ENCODE assay signal across 9 mouse cellular contexts in the genomic region with DNA sequence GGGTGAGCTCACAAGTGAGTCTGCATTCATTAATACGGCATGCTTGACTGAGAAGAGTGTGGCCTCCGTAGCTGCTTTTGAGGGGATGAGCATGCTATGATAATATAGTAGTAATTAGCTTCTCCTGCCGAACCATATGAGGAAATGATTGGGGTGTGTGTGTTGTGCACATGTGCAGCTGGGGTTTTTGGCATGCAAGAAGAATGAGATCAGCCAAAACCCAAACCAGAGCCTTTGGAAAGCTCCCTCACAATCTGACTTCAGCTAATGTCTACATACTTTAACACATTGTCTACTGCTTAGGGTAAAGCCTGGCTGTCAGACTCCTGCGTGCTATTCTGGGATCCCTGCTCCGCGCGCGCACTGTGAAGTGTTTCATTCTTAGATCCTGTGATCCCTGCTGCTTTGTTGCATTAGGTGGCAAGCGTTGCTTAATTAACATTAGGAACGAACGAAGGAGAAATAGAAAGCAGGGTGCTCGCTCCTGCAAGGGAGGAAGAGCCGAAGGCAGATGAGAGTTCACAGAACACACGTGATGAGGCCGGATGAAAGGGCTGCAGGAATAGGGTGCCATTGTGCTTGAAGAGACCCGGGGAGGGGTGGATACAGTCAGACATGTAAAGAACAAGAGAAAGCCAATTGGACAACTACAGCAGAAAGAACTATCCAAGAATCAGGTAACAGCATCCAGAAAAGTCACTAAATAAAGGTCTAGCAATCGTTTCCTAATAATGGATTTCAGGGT.
DNase-seq lines count a peak whose midpoint lies in the region; ATAC-seq lines count a peak whose summit lies in the region.
"Had no signal": no experiment of that assay in that cellular context is flagged by ENCODE, and none has a peak within 500 bp of the region (broad histone marks: within the 10 kb centered on the region; RNA-seq: fewer than 3 reads in every experiment).

No protein-coding gene starts in this region.

- DNase-seq in kidney, postnatal 10 days, result peak; percentile 27
- peak; percentile 89 for DNase-seq in embryonic facial prominence, embryonic 14.5 days (ENCODE audit: low spot score)
- DNase-seq in urinary bladder, adult 2 months (ENCODE audit: low spot score), result no peak
- no peak for DNase-seq in kidney, postnatal 14 days

- H3K36me3 ChIP-seq in kidney, embryonic 16.5 days (ENCODE audit: insufficient read depth, low read length), result no peaks in the 10 kb centered on the region
- no peaks in the 10 kb centered on the region for H3K36me3 ChIP-seq in embryonic facial prominence, embryonic 14.5 days (ENCODE audit: control insufficient read depth, insufficient read depth, low read length)
- H3K36me3 ChIP-seq in heart, embryonic 16.5 days (ENCODE audit: control insufficient read depth, insufficient read depth), result no peaks in the 10 kb centered on the region
- H3K36me3 ChIP-seq in midbrain, embryonic 15.5 days (replicated peaks), result no peaks in the 10 kb centered on the region

- H3K9me3 ChIP-seq in kidney, embryonic 16.5 days (ENCODE audit: low read length), result no peaks in the 10 kb centered on the region
- H3K9me3 ChIP-seq in embryonic facial prominence, embryonic 14.5 days (ENCODE audit: control insufficient read depth, low read length), result no peaks in the 10 kb centered on the region
- no peaks in the 10 kb centered on the region for H3K9me3 ChIP-seq in heart, embryonic 16.5 days (replicated peaks; ENCODE audit: control insufficient read depth, low read length)
- H3K9me3 ChIP-seq in midbrain, embryonic 15.5 days, result no peaks in the 10 kb centered on the region

- 83% methylated on average over 17 of the region's 17 CpGs for WGBS in kidney, embryonic 16.5 days
- 54% methylated on average over 17 of the region's 17 CpGs for WGBS in embryonic facial prominence, embryonic 14.5 days
- WGBS in heart, embryonic 16.5 days, result 37% methylated on average over 17 of the region's 17 CpGs
- 30% methylated on average over 17 of the region's 17 CpGs for WGBS in midbrain, embryonic 15.5 days

- no peak overlapping the region for H3K27ac ChIP-seq in kidney, embryonic 16.5 days (ENCODE audit: low read length)
- peak overlapping the region; percentile 72 for H3K27ac ChIP-seq in embryonic facial prominence, embryonic 14.5 days (replicated peaks; ENCODE audit: low read depth, low read length)
- peak overlapping the region; percentile 91 for H3K27ac ChIP-seq in heart, embryonic 16.5 days (ENCODE audit: low read length)
- peak overlapping the region; percentile 76 for H3K27ac ChIP-seq in midbrain, embryonic 15.5 days
- H3K27ac ChIP-seq: macrophage had no signal

- no peak overlapping the region for H3K4me3 ChIP-seq in kidney, embryonic 16.5 days (ENCODE audit: low read length)
- no peak overlapping the region for H3K4me3 ChIP-seq in embryonic facial prominence, embryonic 14.5 days (ENCODE audit: low read depth, low read length)
- peak overlapping the region; percentile 45 for H3K4me3 ChIP-seq in heart, embryonic 16.5 days (ENCODE audit: low read length)
- no peak overlapping the region for H3K4me3 ChIP-seq in midbrain, embryonic 15.5 days

- ATAC-seq in kidney, embryonic 16.5 days (ENCODE audit: low FRiP score, low TSS enrichment), result no peak
- ATAC-seq in embryonic facial prominence, embryonic 14.5 days (ENCODE audit: low read depth), result peak; percentile 62; the same call in 1 of the 2 replicates
- ATAC-seq in heart, embryonic 16.5 days (replicated peaks; ENCODE audit: extremely low read depth, insufficient read depth, low FRiP score), result peak; percentile 58; the same call in 1 of the 2 replicates
- ATAC-seq in midbrain, embryonic 15.5 days (replicated peaks), result peak; percentile 38; the same call in 1 of the 2 replicates
- ATAC-seq in granulocyte monocyte progenitor cell, adult 5-6 weeks (replicated peaks; ENCODE audit: poor library complexity, severe bottlenecking), result no peak

- no peaks in the 10 kb centered on the region for H3K27me3 ChIP-seq in kidney, embryonic 16.5 days (ENCODE audit: insufficient read depth, low read length)
- H3K27me3 ChIP-seq in embryonic facial prominence, embryonic 14.5 days (replicated peaks; ENCODE audit: control insufficient read depth, insufficient read depth, low read length), result no peaks in the 10 kb centered on the region
- H3K27me3 ChIP-seq in heart, embryonic 16.5 days (ENCODE audit: control insufficient read depth, insufficient read depth, low read length), result no peaks in the 10 kb centered on the region
- H3K27me3 ChIP-seq in midbrain, embryonic 15.5 days (replicated peaks), result no peaks in the 10 kb centered on the region

- H3K4me2 ChIP-seq in kidney, embryonic 16.5 days (replicated peaks; ENCODE audit: low read depth, low read length), result no peak overlapping the region
- H3K4me2 ChIP-seq in embryonic facial prominence, embryonic 14.5 days (ENCODE audit: low read depth, low read length), result peak overlapping the region; percentile 33
- peak overlapping the region; percentile 65 for H3K4me2 ChIP-seq in heart, embryonic 16.5 days (ENCODE audit: low read depth, low read length)
- H3K4me2 ChIP-seq in midbrain, embryonic 15.5 days, result peak overlapping the region; percentile 43

- no peaks in the 10 kb centered on the region for H3K4me1 ChIP-seq in kidney, embryonic 16.5 days (ENCODE audit: insufficient read depth, low read length)
- peaks cover 30% of the 10 kb centered on the region for H3K4me1 ChIP-seq in embryonic facial prominence, embryonic 14.5 days (ENCODE audit: control insufficient read depth, insufficient read depth, low read length)
- H3K4me1 ChIP-seq in heart, embryonic 16.5 days (ENCODE audit: control insufficient read depth, insufficient read depth, low read length), result peaks cover 35% of the 10 kb centered on the region
- H3K4me1 ChIP-seq in midbrain, embryonic 15.5 days, result peaks cover 33% of the 10 kb centered on the region

- H3K9ac ChIP-seq in kidney, embryonic 16.5 days (replicated peaks; ENCODE audit: low read length), result no peak overlapping the region
- no peak overlapping the region for H3K9ac ChIP-seq in embryonic facial prominence, embryonic 14.5 days (ENCODE audit: low read depth, low read length)
- H3K9ac ChIP-seq in heart, embryonic 16.5 days (ENCODE audit: low read length), result peak overlapping the region; percentile 68
- peak overlapping the region; percentile 21; the same call in 1 of the 2 replicates for H3K9ac ChIP-seq in midbrain, embryonic 15.5 days

Comparison
In these comparisons a context has a peak if more than half of its experiments do, and no peak if none do; other contexts are left out.
1. DNase-seq: peak in kidney, postnatal 10 days (single experiment) and embryonic facial prominence, embryonic 14.5 days (single experiment); none in urinary bladder, adult 2 months (single experiment) and kidney, postnatal 14 days (single experiment).
2. ATAC-seq: peak in embryonic facial prominence, embryonic 14.5 days (single experiment), heart, embryonic 16.5 days (single experiment) and midbrain, embryonic 15.5 days (single experiment); none in kidney, embryonic 16.5 days (single experiment) and granulocyte monocyte progenitor cell, adult 5-6 weeks (single experiment).
3. H3K9ac ChIP-seq: peak in heart, embryonic 16.5 days (single experiment) and midbrain, embryonic 15.5 days (single experiment); none in kidney, embryonic 16.5 days (single experiment) and embryonic facial prominence, embryonic 14.5 days (single experiment).